Mouse (Mus musculus): ENCODE data around the gene Podxl2.

DNA sequence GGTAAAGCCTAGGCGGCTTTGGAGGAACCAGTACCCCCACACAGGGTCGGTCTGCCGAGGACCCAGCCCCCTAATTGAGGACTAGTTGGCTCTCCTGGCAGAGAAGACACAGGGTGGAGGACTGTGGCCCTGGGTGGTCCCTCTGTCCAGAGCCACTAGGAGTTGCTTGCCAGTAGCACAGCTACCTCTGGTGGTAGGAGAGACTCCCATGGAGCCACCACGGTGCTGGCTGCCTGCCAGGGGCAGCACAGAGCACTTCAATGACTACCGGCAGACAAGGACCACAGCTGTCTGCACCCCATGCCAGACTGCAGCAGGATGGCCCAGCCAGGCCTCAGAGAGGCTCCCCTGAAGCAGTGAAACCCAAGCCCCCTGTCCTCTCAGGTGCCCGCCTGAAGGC lies 48.3 kb downstream of the Podxl2 start:
- TF ChIP-seq CTCF (IDR thresholded peaks at IDR 0.05; ENCODE audit: extremely low read depth, insufficient read depth, insufficient read length, insufficient replicate concordance) (no peak), POLR2A (IDR thresholded peaks at IDR 0.05; ENCODE audit: low read depth, low read length) (no peak)

All from spleen, adult 2 months (tissue).